Mouse (Mus musculus) lung, postnatal 0 days (tissue): ENCODE data around the gene Ctnna2. TPM values are rescaled to one million over a fixed set of nuclear protein-coding genes. Genes with fewer than 3 reads are reported as not detected.

Experiments
- ATAC-seq: fragments of 200-750 bp; cut with Nextera tagmentation; 2 replicates; pipeline ENCODE4 v1.8.0; 2017; ENCODE audit warnings: moderate library complexity
- DNase-seq: peaks from one replicate; pipeline ENCODE4 v3.0.0-alpha.2; 2016; ENCODE audit warnings: low spot score
- H3K27ac ChIP-seq: fragments of 300-500 bp; sonication (generic); 2 replicates; pipeline ENCODE4 v1.5.1; 2014; ENCODE audit warnings: antibody characterized with exemption, mild to moderate bottlenecking, low read length, mixed read lengths
- H3K27me3 ChIP-seq: fragments of 300-500 bp; sonication (generic); replicated peaks from 2 replicates; pipeline ENCODE4 v1.6.1; 2014; ENCODE audit warnings: low read length, mixed read lengths; ENCODE audit not compliant: insufficient read depth
- H3K36me3 ChIP-seq: fragments of 300-500 bp; sonication (generic); 2 replicates; pipeline ENCODE4 v1.6.1; 2014; ENCODE audit warnings: low read length, mixed read lengths; ENCODE audit not compliant: insufficient read depth
- H3K4me1 ChIP-seq: fragments of 300-500 bp; sonication (generic); 2 replicates; pipeline ENCODE4 v1.6.1; 2014; ENCODE audit warnings: antibody characterized with exemption, low read depth, low read length, mixed read lengths; ENCODE audit not compliant: insufficient read depth
- H3K4me2 ChIP-seq: fragments of 300-500 bp; sonication (generic); replicated peaks from 2 replicates; pipeline ENCODE4 v1.6.1; 2014; ENCODE audit warnings: low read depth, mild to moderate bottlenecking, low read length, moderate library complexity, mixed read lengths
- H3K4me3 ChIP-seq: fragments of 300-500 bp; sonication (generic); 2 replicates; pipeline ENCODE4 v1.5.1; 2014; ENCODE audit warnings: low read depth, low read length
- H3K9ac ChIP-seq: fragments of 300-500 bp; sonication (generic); replicated peaks from 2 replicates; pipeline ENCODE4 v1.6.1; 2014; ENCODE audit warnings: low read depth, mild to moderate bottlenecking
- H3K9me3 ChIP-seq: fragments of 300-500 bp; sonication (generic); 2 replicates; pipeline ENCODE4 v1.6.1; 2016; ENCODE audit warnings: low read length, mixed read lengths
- CTCF ChIP-seq: IDR thresholded peaks from 2 replicates; pipeline ENCODE4 v1.5.1; 2016; ENCODE audit warnings: antibody characterized with exemption, mild to moderate bottlenecking
- EP300 ChIP-seq: IDR thresholded peaks from 2 replicates; pipeline ENCODE4 v1.6.1; 2016; ENCODE audit warnings: antibody characterized with exemption, mild to moderate bottlenecking, control low read depth
- whole genome bisulfite sequencing: fragments of 180-500 bp; shearing (Covaris S2); extraction: QIAGEN DNeasy Blood & Tissue Kit; methylation state at CpG from one replicate; pipeline ENCODE4 v1.1.7; 2014; 5-methylcytosine and 5-hydroxymethylcytosine counted together
- polyA plus RNA-seq: library from polyadenylated mRNA; unstranded; fragments of >200 nt; fragmentation: Nextera tagmentation; extraction: Ambion mirVana; gene quantifications from 2 replicates; pipeline ENCODE4 v1.2.1, GENCODE M21; 2015

Ctnna2 gene
- polyA plus RNA-seq, 1 experiment from 2014 or later, result 0.06 TPM

DNA sequence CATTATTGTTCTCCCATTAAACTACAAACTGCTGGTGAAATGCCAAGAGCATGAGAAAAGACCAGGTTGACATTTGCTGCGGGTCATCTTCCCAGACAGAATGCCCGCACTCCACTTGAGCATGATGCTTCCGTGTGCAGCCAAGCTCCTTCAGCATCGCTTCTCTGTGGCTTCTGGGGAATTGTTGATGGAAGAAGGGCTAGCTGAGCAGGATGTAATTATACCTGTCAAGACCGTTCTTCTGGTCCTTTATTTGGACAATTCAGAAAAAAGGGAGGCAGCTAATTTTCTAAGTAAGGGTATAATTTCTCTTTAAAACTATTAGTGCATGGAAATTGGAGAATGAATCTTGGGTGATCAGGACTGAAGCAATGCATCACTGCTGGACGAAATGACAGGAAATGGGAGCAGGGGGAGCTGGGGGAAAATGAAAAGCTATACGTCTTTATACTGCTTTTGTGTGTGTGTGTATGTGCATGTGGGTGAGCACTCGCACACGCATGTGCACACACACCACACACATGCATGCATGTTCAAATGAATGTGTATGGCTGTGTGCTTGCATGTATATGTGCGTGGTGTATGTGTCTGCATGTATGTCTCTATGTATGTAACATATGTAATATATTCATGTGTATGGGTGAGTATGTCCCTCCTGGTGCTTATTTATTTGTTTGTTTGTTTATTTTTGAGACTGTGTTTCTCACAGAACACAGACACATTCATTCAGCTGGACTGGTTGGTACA, 211.0 kb downstream of the Ctnna2 start:
- TF ChIP-seq CTCF (no peak), EP300 (no peak)
- ATAC-seq (no peak), DNase-seq (no peak)
- WGBS, result 81% methylated on average over 10 of the region's 10 CpGs
- no peaks in the 10 kb centered on the region for H3K4me1 ChIP-seq
- H3K4me3 ChIP-seq, result no peak overlapping the region
- H3K27ac ChIP-seq, result no peak overlapping the region
- no peaks in the 10 kb centered on the region for H3K27me3 ChIP-seq
- H3K36me3 ChIP-seq, result no peaks in the 10 kb centered on the region
- H3K4me2 ChIP-seq, result no peak overlapping the region
- H3K9me3 ChIP-seq, result no peaks in the 10 kb centered on the region
- H3K9ac ChIP-seq, result no peak overlapping the region

DNA sequence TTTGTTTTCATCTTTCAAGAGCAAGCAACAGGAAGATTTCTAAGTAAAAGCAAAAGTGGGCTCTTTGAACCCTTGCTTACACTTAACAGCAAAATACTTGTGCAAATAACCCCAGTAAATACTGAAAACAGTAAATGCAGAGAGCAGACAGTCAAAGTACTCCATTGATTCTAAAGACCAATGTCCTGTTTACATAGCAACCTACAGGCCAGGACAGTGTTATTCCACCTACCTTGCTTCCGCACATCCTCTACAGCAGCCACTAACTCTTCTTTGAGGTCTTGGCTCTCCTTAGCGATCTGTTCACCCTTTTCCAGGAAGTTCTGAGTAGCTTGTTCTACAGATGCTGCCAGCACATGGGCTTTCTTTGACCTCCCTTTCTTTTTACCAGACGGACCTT, 221.3 kb downstream of the Ctnna2 start:
- DNase-seq (no peak), ATAC-seq (no peak)
- WGBS, result 79% methylated on average over 3 of the region's 3 CpGs
- Histone ChIP-seq H3K27me3 (no peaks in the 10 kb centered on the region), H3K4me3 (no peak overlapping the region), H3K4me2 (no peak overlapping the region), H3K4me1 (no peaks in the 10 kb centered on the region), H3K27ac (no peak overlapping the region), H3K9me3 (no peaks in the 10 kb centered on the region), H3K9ac (no peak overlapping the region), H3K36me3 (no peaks in the 10 kb centered on the region)
- no peak for TF ChIP-seq CTCF
- TF ChIP-seq EP300, result no peak

DNA sequence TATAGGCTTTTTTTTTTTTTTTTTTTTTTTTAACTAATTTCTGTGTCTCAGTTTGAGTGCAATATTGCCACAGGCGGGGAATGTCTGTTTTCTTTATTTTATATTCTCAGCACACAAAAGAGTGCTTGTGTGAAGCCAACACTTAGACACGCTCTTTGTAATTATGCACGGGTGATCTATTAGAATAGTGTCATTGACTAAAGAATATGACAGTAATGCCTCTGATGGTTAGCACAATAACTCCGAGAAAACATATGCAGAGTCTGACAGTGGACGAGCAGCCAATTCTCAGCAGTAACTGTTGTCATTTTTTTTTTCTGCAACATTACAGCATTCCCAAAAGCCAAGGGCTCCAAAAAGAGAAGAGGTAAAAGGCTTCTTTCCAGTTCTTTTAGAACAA, 234.1 kb downstream of the Ctnna2 start:
- Histone ChIP-seq H3K36me3 (no peaks in the 10 kb centered on the region), H3K4me3 (no peak overlapping the region), H3K4me1 (no peaks in the 10 kb centered on the region), H3K27ac (no peak overlapping the region), H3K27me3 (no peaks in the 10 kb centered on the region), H3K9me3 (no peaks in the 10 kb centered on the region), H3K4me2 (no peak overlapping the region), H3K9ac (no peak overlapping the region)
- no peak for DNase-seq
- no peak for TF ChIP-seq CTCF
- TF ChIP-seq EP300, result no peak
- 79% methylated on average over 5 of the region's 5 CpGs for WGBS
- ATAC-seq, result no peak

DNA sequence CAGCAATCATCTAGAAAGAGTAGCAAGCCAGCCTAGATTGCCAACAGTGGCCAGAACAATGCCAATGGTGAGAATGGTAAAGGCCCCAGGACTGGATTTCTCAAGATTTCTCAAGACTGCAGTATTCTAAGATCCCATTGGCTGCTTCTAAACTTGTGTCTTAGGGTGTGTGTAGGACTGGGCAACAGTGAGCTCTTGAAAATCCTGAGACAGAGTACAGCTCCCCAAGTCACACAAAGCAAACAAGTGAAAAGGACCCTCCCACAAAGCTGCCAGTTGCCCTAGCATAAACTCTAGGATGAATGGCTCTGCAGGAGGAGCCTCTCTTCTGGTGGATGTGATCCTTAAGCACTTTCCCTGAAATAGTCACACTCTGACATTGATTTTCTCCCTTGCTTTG, 235.8 kb downstream of the Ctnna2 start:
- Histone ChIP-seq H3K4me2 (no peak overlapping the region), H3K27ac (no peak overlapping the region), H3K27me3 (no peaks in the 10 kb centered on the region), H3K9me3 (no peaks in the 10 kb centered on the region), H3K9ac (no peak overlapping the region), H3K4me3 (no peak overlapping the region), H3K36me3 (no peaks in the 10 kb centered on the region), H3K4me1 (no peaks in the 10 kb centered on the region)
- ATAC-seq (no peak), DNase-seq (no peak)
- TF ChIP-seq EP300, result no peak
- TF ChIP-seq CTCF, result no peak

DNA sequence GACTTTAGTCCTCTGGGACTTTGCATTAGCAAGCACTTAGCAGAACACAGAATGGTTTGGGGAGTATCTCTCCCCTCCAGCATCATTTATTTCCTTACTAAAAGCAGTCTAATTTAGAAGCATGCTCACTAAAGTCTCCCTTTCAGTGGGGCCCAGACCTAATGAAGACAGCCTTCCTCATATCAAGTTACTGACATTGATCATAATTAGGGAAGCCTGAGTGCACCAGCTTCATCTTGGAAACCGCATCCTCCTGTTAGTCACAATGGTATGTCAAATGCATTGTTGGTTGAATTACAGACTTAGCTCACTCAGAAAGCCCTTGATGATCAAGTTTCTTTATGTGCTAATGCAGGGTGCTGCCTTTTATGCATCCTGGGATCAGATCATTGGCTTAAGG, 236.5 kb downstream of the Ctnna2 start:
- Histone ChIP-seq H3K9me3 (no peaks in the 10 kb centered on the region), H3K9ac (no peak overlapping the region), H3K27me3 (no peaks in the 10 kb centered on the region), H3K4me3 (no peak overlapping the region), H3K27ac (no peak overlapping the region), H3K4me2 (no peak overlapping the region), H3K4me1 (no peaks in the 10 kb centered on the region), H3K36me3 (no peaks in the 10 kb centered on the region)
- WGBS, result 71% methylated on average over 1 of the region's 1 CpGs
- no peak for DNase-seq
- TF ChIP-seq CTCF, result no peak
- no peak for TF ChIP-seq EP300
- ATAC-seq, result no peak

DNA sequence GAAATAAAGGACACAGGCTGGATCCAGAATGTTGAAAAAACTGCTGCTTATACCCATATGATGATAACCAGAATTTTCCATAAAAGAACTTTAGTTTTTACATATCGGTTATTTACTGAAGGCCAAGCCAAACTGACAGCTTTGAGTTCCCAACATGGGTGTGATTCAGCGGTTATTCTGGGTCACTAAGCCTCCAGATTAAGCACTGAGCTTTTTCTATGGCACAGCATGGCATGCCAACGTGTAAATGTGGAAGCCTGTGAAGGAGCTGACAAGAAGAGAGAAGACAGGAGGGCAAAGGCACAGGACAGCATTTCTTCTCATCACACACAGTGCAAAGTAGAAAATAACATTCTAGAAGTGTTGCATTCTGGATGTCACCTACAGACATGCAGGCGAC, 240.9 kb downstream of the Ctnna2 start:
- TF ChIP-seq EP300 (no peak), CTCF (no peak)
- Histone ChIP-seq H3K4me3 (no peak overlapping the region), H3K27me3 (no peaks in the 10 kb centered on the region), H3K36me3 (no peaks in the 10 kb centered on the region), H3K9me3 (no peaks in the 10 kb centered on the region), H3K4me2 (no peak overlapping the region), H3K27ac (no peak overlapping the region), H3K9ac (no peak overlapping the region), H3K4me1 (no peaks in the 10 kb centered on the region)
- ATAC-seq (no peak), DNase-seq (no peak)
- 60% methylated on average over 4 of the region's 4 CpGs for WGBS

DNA sequence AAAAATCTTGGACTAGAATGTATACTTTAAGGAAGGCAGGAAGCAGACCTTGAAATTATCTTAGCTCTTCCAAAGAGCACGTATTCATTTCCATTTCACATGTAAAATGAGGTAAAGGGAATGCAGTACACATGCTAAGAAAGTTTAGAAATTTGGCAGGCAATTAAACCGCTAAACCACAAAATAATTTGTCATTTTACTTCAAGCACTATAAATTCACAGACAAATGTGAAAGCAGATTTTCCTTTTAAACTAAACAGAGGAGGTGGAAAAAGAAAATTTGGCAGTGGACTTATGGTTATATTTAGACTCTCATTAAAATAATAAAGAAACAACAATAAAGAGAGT, 254.6 kb downstream of the Ctnna2 start:
- no peak overlapping the region for H3K4me3 ChIP-seq
- 43% methylated on average over 2 of the region's 2 CpGs for WGBS
- no peaks in the 10 kb centered on the region for H3K36me3 ChIP-seq
- TF ChIP-seq EP300 (no peak), CTCF (no peak)
- ATAC-seq (no peak), DNase-seq (no peak)
- H3K27ac ChIP-seq, result no peak overlapping the region
- no peaks in the 10 kb centered on the region for H3K9me3 ChIP-seq
- H3K4me1 ChIP-seq, result no peaks in the 10 kb centered on the region
- no peak overlapping the region for H3K4me2 ChIP-seq
- H3K27me3 ChIP-seq, result no peaks in the 10 kb centered on the region
- no peak overlapping the region for H3K9ac ChIP-seq
